Mouse (Mus musculus): ENCODE data around the gene Slc25a27. TPM values are rescaled to one million over a fixed set of nuclear protein-coding genes. Genes with fewer than 3 reads are reported as not detected.

The Slc25a27 gene
- polyA plus RNA-seq, 1 experiment = 2.2 TPM

DNA sequence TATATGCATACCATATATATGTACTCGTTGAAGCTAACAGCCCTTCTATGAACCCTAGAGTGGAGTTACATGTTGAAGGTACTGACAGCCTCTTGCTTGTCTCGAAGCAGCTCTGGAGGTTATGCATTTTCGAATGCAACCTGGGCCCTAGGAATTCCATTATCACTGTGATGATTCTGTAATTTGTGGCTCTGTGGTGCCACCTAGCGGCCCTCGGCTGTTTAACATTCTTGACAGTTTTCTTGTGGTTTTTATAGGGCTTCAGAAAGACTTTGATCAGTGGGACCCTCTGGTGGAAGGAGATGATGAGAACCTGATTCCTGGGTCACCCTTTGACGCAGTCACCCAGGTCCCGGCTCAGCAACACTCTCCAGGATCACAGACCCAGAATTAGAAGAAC is 55.4 kb downstream of the Slc25a27 start:
- Histone ChIP-seq H3K4me3 (ENCODE audit: insufficient read depth, low read depth, low read length) (no peak overlapping the region), H3K27me3 (replicated peaks; ENCODE audit: control insufficient read depth, insufficient read depth, low read length) (no peaks in the 10 kb centered on the region), H3K36me3 (ENCODE audit: control insufficient read depth, insufficient read depth, low read length) (no peaks in the 10 kb centered on the region), H3K4me1 (ENCODE audit: control insufficient read depth, insufficient read depth, low read length) (no peaks in the 10 kb centered on the region), H3K27ac (ENCODE audit: insufficient read depth, low read depth, low read length) (no peak overlapping the region)
- 13% methylated on average over 7 of the region's 7 CpGs for WGBS
- TF ChIP-seq POLR2A (IDR thresholded peaks at IDR 0.05; ENCODE audit: low read depth, low read length) (no peak), CTCF (conservative IDR thresholded peaks at IDR 0.05; ENCODE audit: insufficient read depth, insufficient read length, low read depth, low read length) (peak; percentile 75)
- DNase-seq = peak; percentile 46

- Histone ChIP-seq H3K27me3 (replicated peaks; ENCODE audit: control insufficient read depth, insufficient read depth, low read length) (no peaks in the 10 kb centered on the region), H3K4me3 (ENCODE audit: insufficient read depth, low read depth, low read length) (no peak overlapping the region), H3K4me1 (ENCODE audit: control insufficient read depth, insufficient read depth, low read length) (no peaks in the 10 kb centered on the region), H3K36me3 (ENCODE audit: control insufficient read depth, insufficient read depth, low read length) (no peaks in the 10 kb centered on the region), H3K27ac (ENCODE audit: insufficient read depth, low read depth, low read length) (no peak overlapping the region)
- peak; percentile 77 for DNase-seq
- WGBS = 17% methylated on average over 3 of the region's 3 CpGs
- TF ChIP-seq POLR2A (IDR thresholded peaks at IDR 0.05; ENCODE audit: low read depth, low read length) = no peak
- TF ChIP-seq CTCF (conservative IDR thresholded peaks at IDR 0.05; ENCODE audit: insufficient read depth, insufficient read length, low read depth, low read length) = peak; percentile 96
Measured at GRCm38 (mm10) chr17:43606704-43607103, 60.3 kb downstream of the Slc25a27 start.

GRCm38 (mm10) chr17:43598706-43599105 is 68.3 kb downstream of the Slc25a27 start:
- H3K27ac ChIP-seq (ENCODE audit: insufficient read depth, low read depth, low read length) = no peak overlapping the region
- no peak for TF ChIP-seq POLR2A (IDR thresholded peaks at IDR 0.05; ENCODE audit: low read depth, low read length)
- no peak for TF ChIP-seq CTCF (conservative IDR thresholded peaks at IDR 0.05; ENCODE audit: insufficient read depth, insufficient read length, low read depth, low read length)
- no peaks in the 10 kb centered on the region for H3K27me3 ChIP-seq (replicated peaks; ENCODE audit: control insufficient read depth, insufficient read depth, low read length)
- 66% methylated on average over 4 of the region's 4 CpGs for WGBS
- DNase-seq = no peak
- H3K4me3 ChIP-seq (ENCODE audit: insufficient read depth, low read depth, low read length) = no peak overlapping the region
- no peaks in the 10 kb centered on the region for H3K36me3 ChIP-seq (ENCODE audit: control insufficient read depth, insufficient read depth, low read length)
- H3K4me1 ChIP-seq (ENCODE audit: control insufficient read depth, insufficient read depth, low read length) = no peaks in the 10 kb centered on the region

GRCm38 (mm10) chr17:43597742-43598141 is 69.3 kb downstream of the Slc25a27 start:
- no peak for TF ChIP-seq POLR2A (IDR thresholded peaks at IDR 0.05; ENCODE audit: low read depth, low read length)
- 0 out of 2 replicates have a peak, but pooled peaks have one; percentile 19 for TF ChIP-seq CTCF (conservative IDR thresholded peaks at IDR 0.05; ENCODE audit: insufficient read depth, insufficient read length, low read depth, low read length)
- no peaks in the 10 kb centered on the region for H3K36me3 ChIP-seq (ENCODE audit: control insufficient read depth, insufficient read depth, low read length)
- no peak overlapping the region for H3K4me3 ChIP-seq (ENCODE audit: insufficient read depth, low read depth, low read length)
- no peaks in the 10 kb centered on the region for H3K27me3 ChIP-seq (replicated peaks; ENCODE audit: control insufficient read depth, insufficient read depth, low read length)
- no peaks in the 10 kb centered on the region for H3K4me1 ChIP-seq (ENCODE audit: control insufficient read depth, insufficient read depth, low read length)
- H3K27ac ChIP-seq (ENCODE audit: insufficient read depth, low read depth, low read length) = no peak overlapping the region
- WGBS = 100% methylated on average over 2 of the region's 2 CpGs
- no peak for DNase-seq

DNA sequence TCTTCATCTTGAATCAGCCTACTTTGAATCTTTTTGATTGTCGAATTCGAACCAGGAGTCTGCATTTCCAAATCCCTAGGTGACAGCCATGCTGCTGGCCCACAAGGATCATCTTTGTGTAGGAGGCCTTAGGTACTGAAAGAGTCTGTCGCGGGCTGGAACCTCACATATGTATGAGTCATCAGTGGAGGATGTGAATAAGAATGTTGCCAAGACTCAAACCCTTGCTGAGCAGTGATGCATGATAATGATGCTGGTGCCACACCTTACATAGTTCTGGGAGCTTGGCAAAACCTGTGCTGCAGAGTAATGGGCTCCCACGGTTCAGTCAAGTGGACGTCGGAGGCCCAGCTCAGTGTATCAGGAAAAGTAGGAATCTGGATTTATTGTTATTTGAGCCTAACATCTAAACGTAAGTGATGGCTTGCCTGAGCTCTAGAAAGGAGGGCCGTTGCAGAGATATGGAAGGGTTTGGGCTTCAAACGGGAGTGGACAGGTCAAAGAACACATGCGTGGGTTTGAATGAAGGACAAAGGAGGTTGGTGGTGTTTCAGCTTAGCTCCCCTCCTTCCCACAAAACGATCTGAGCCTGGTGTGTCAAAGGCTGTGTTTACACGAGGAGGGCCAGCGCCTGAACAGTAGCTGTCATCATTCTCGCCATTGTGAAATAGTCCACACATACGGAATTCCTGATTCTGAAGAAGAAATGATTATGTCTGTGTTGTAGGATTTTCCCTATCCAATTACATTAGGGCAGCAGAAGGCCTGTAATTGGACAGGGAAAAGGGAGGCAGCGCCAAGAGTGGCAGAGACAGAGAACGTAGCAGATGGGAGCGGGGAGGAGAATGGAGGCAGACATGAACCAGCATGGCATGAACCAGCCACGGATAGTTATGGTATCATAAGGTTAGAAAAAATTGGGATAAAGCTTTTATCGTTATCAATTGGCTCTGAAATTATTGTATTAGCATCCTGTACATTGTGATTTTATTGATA is 74.4 kb downstream of the Slc25a27 start:
- 82% methylated on average over 21 of the region's 21 CpGs for WGBS
- no peak for TF ChIP-seq POLR2A (IDR thresholded peaks at IDR 0.05; ENCODE audit: low read depth, low read length)
- no peak for TF ChIP-seq CTCF (conservative IDR thresholded peaks at IDR 0.05; ENCODE audit: insufficient read depth, insufficient read length, low read depth, low read length)
- DNase-seq = no peak
- no peaks in the 10 kb centered on the region for H3K36me3 ChIP-seq (ENCODE audit: control insufficient read depth, insufficient read depth, low read length)
- H3K4me3 ChIP-seq (ENCODE audit: insufficient read depth, low read depth, low read length) = no peak overlapping the region
- no peak overlapping the region for H3K27ac ChIP-seq (ENCODE audit: insufficient read depth, low read depth, low read length)
- H3K27me3 ChIP-seq (replicated peaks; ENCODE audit: control insufficient read depth, insufficient read depth, low read length) = no peaks in the 10 kb centered on the region
- H3K4me1 ChIP-seq (ENCODE audit: control insufficient read depth, insufficient read depth, low read length) = no peaks in the 10 kb centered on the region

Other genes starting within 250 kb of the Slc25a27 start
- 451 and 624 TPM in 2 replicates for gene Mep1a, start 164.4 kb downstream of the Slc25a27 start, polyA plus RNA-seq (2012; rRNA removed)
- not detected in 2 replicates for gene Ankrd66, start 123.6 kb downstream of the Slc25a27 start, polyA plus RNA-seq (2012; rRNA removed)
- 12.9 and 13.4 TPM in 2 replicates for gene Pla2g7, start 99.1 kb downstream of the Slc25a27 start, polyA plus RNA-seq (2012; rRNA removed)
- gene Tdrd6, start 36.9 kb downstream of the Slc25a27 start, polyA plus RNA-seq (2012; rRNA removed) = 0.23 and 0.34 TPM in 2 replicates
- gene Cyp39a1, start 211 bp upstream of the Slc25a27 start, polyA plus RNA-seq (2012; rRNA removed) = 2.6 and 3.6 TPM in 2 replicates
- gene Rcan2, start 134.1 kb upstream of the Slc25a27 start, polyA plus RNA-seq (2012; rRNA removed) = 15.4 and 18.3 TPM in 2 replicates